Mouse (Mus musculus) cerebellum, adult 2 months (tissue): ENCODE measurements around the gene Arhgef7. TPM values are rescaled to one million over a fixed set of nuclear protein-coding genes. Genes with fewer than 3 reads are reported as not detected.

Experiments used
- DNase-seq, 2 experiments: peaks; one replicate each; pipeline ENCODE4 v3.0.0; 2021
- H3K27ac ChIP-seq: fragments of 200-500 bp; 2 replicates; pipeline ENCODE4 v1.5.1; 2012; ENCODE audit warnings: low read length, control low read depth, inconsistent platforms; ENCODE audit not compliant: insufficient read depth
- H3K27me3 ChIP-seq: fragments of 200-500 bp; 2 replicates; pipeline ENCODE4 v1.6.1; 2012; ENCODE audit warnings: inconsistent platforms, mild to moderate bottlenecking, low read length, moderate library complexity; ENCODE audit not compliant: control insufficient read depth, insufficient read depth
- H3K4me1 ChIP-seq: fragments of 200-500 bp; 2 replicates; pipeline ENCODE4 v1.6.1; 2011; ENCODE audit warnings: low read length; ENCODE audit not compliant: control insufficient read depth, insufficient read depth
- H3K4me3 ChIP-seq: fragments of 200-500 bp; replicated peaks from 2 replicates; pipeline ENCODE3; 2011; ENCODE audit warnings: mild to moderate bottlenecking, low read depth, low read length, control low read depth; ENCODE audit not compliant: insufficient read depth
- CTCF ChIP-seq: fragments of 200-500 bp; IDR thresholded peaks from 2 replicates; pipeline ENCODE4 v1.5.1; 2011; ENCODE audit warnings: low read depth, mild to moderate bottlenecking, control low read depth, low read length, moderate library complexity, borderline replicate concordance; ENCODE audit not compliant: insufficient read depth
- POLR2A ChIP-seq: fragments of 200-500 bp; IDR thresholded peaks from 2 replicates; pipeline ENCODE4 v1.6.1; 2011; ENCODE audit warnings: low read length, control low read depth, borderline replicate concordance; ENCODE audit not compliant: insufficient read depth
- WGBS: fragments of 180-500 bp; shearing (Covaris S2); methylation state at CpG from one replicate; pipeline ENCODE4 v1.1.7; 2018; 5-methylcytosine and 5-hydroxymethylcytosine counted together
- polyA plus RNA-seq: library from polyadenylated mRNA; depleted of rRNA; stranded (reverse); fragments of >200 nt; gene quantifications from 2 replicates; pipeline ENCODE4 v1.2.3, GENCODE M21; 2012; rRNA removed

Arhgef7 gene
- 134 and 151 TPM in 2 replicates for polyA plus RNA-seq

GRCm38 (mm10) chr8:11727651-11728481, at the start of gene Arhgef7:
TSS of gene Arhgef7 (plus strand) at chr8:11727721.
- peaks cover 11% of the 10 kb centered on the region for H3K4me1 ChIP-seq
- H3K27ac ChIP-seq = peak within 1 kb of the TSS; percentile 100
- WGBS = under 1% methylated on average over 111 of the region's 127 CpGs

GRCm38 (mm10) chr8:11684558-11684957, 43.0 kb upstream of the Arhgef7 start:
- Histone ChIP-seq H3K27ac (no peak overlapping the region), H3K27me3 (no peaks in the 10 kb centered on the region), H3K4me1 (no peaks in the 10 kb centered on the region), H3K4me3 (no peak overlapping the region)
- no peak for DNase-seq
- TF ChIP-seq CTCF (no peak), POLR2A (no peak)
- 50% methylated on average over 7 of the region's 7 CpGs for WGBS

More at GRCm38 (mm10) chr8:11727651-11728481, at the start of gene Arhgef7:
- Histone ChIP-seq H3K4me3 (peak within 1 kb of the TSS; percentile 99), H3K27me3 (no peaks in the 10 kb centered on the region)
- peak; percentile 88 to 89 for DNase-seq
- TF ChIP-seq POLR2A = peak; percentile 34; the same call in 1 of the 2 replicates
- no peak for TF ChIP-seq CTCF

- Histone ChIP-seq H3K4me1 (no peaks in the 10 kb centered on the region), H3K27ac (no peak overlapping the region), H3K27me3 (no peaks in the 10 kb centered on the region), H3K4me3 (no peak overlapping the region)
- TF ChIP-seq POLR2A = no peak
- TF ChIP-seq CTCF = no peak
- no peak for DNase-seq
- WGBS = 94% methylated on average over 5 of the region's 5 CpGs
Measured at GRCm38 (mm10) chr8:11687251-11687650, 40.3 kb upstream of the Arhgef7 start.

DNA sequence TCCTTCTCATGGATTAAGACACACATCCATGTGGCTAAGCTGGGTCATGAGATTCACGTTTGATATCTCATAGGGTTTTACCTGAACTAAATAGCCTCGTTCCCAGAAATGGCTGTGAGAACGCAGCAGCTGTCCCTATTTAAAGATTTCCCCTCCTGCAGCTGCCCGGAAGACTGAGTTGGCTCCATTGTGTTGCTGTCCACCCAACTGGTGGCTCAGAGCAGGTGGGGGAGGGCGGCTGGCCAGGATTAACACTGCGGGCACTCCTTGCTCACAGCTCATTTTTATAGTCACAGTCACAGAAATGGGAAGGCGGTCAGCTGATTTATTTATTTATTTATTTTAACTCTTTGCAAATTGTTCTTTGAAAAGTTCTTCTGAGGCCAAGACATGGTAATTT, 37.6 kb upstream of the Arhgef7 start:
- TF ChIP-seq POLR2A (no peak), CTCF (no peak)
- no peak for DNase-seq
- H3K4me1 ChIP-seq = no peaks in the 10 kb centered on the region
- H3K27me3 ChIP-seq = no peaks in the 10 kb centered on the region
- 35% methylated on average over 7 of the region's 7 CpGs for WGBS
- H3K4me3 ChIP-seq = no peak overlapping the region
- H3K27ac ChIP-seq = no peak overlapping the region

- H3K27ac ChIP-seq = no peak overlapping the region
- H3K4me3 ChIP-seq = no peak overlapping the region
- TF ChIP-seq CTCF (no peak), POLR2A (no peak)
- H3K27me3 ChIP-seq = no peaks in the 10 kb centered on the region
- H3K4me1 ChIP-seq = no peaks in the 10 kb centered on the region
- DNase-seq = no peak
- WGBS = 88% methylated on average over 6 of the region's 6 CpGs
Measured at GRCm38 (mm10) chr8:11691284-11691683, 36.2 kb upstream of the Arhgef7 start.

DNA sequence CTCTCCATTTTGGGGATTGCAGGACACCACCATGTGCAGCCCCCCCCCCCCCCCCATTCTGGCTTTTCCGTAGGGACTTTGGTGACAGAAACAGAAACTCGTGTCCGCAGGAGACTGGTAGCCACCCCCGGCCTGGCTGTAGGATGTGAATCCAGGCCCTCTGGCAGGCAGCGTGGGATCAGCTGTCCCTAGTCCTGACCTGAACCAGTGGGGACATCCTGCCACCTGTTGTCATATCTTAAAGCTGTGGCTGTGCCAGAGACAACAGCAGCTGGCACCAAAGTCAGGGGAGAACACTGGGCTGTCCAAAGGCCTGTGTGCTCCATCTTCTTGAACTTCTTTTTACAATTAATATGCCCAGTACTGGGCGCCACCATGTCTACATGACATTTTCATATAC, 35.8 kb upstream of the Arhgef7 start:
- WGBS = 38% methylated on average over 6 of the region's 6 CpGs
- no peak for DNase-seq
- TF ChIP-seq POLR2A = no peak
- no peak for TF ChIP-seq CTCF
- H3K27me3 ChIP-seq = no peaks in the 10 kb centered on the region
- H3K27ac ChIP-seq = no peak overlapping the region
- H3K4me3 ChIP-seq = no peak overlapping the region
- no peaks in the 10 kb centered on the region for H3K4me1 ChIP-seq

- Histone ChIP-seq H3K27ac (no peak overlapping the region), H3K27me3 (no peaks in the 10 kb centered on the region), H3K4me3 (no peak overlapping the region), H3K4me1 (no peaks in the 10 kb centered on the region)
- WGBS = 89% methylated on average over 1 of the region's 1 CpGs
- DNase-seq = no peak
- TF ChIP-seq POLR2A (no peak), CTCF (no peak)
Measured at GRCm38 (mm10) chr8:11692455-11692854, 35.1 kb upstream of the Arhgef7 start.

GRCm38 (mm10) chr8:11693972-11694371, 33.5 kb upstream of the Arhgef7 start:
- no peak for DNase-seq
- 75% methylated on average over 5 of the region's 5 CpGs for WGBS
- Histone ChIP-seq H3K27ac (no peak overlapping the region), H3K4me1 (no peaks in the 10 kb centered on the region), H3K27me3 (no peaks in the 10 kb centered on the region), H3K4me3 (no peak overlapping the region)
- TF ChIP-seq POLR2A = no peak
- TF ChIP-seq CTCF = no peak
